Mouse (Mus musculus) CH12.LX (cell line): Measurements from ENCODE around the gene Ror2. TPM values are rescaled to one million over a fixed set of nuclear protein-coding genes. Genes with fewer than 3 reads are reported as not detected.
A peak's percentile ranks its signal among the peaks of the same experiment; 100 is the strongest.

Experiments used
- DNase-seq: peaks from one replicate; pipeline ENCODE4 v3.0.0-alpha.2; 2013; ENCODE audit errors: extremely low read depth
- H3K27ac ChIP-seq: 2 replicates; pipeline ENCODE4 v1.5.1; 2012; ENCODE audit warnings: low read depth, mild to moderate bottlenecking, control low read depth, moderate library complexity; ENCODE audit not compliant: insufficient read depth
- H3K27me3 ChIP-seq: replicated peaks from 2 replicates; pipeline ENCODE3; 2012; ENCODE audit warnings: inconsistent platforms
- H3K36me3 ChIP-seq, 2 experiments: replicated peaks in 1 of 2; 2 replicates each; pipeline versions ENCODE3 to v1.6.1; 2012; ENCODE audit warnings: inconsistent platforms in 1 of 2, low read length in 1 of 2, mild to moderate bottlenecking in 1 of 2, mixed read lengths in 1 of 2, moderate library complexity in 1 of 2; ENCODE audit not compliant: control insufficient read depth in 1 of 2, insufficient read depth in 1 of 2
- H3K4me1 ChIP-seq, 2 experiments: 2 replicates each; pipeline ENCODE4 v1.6.1; 2012; ENCODE audit warnings: inconsistent platforms in 1 of 2, moderate library complexity in 1 of 2; ENCODE audit not compliant: insufficient read depth in 2 of 2, control insufficient read depth in 1 of 2
- H3K4me2 ChIP-seq: 2 replicates; pipeline ENCODE4 v1.6.1; 2012; ENCODE audit warnings: low read depth, mild to moderate bottlenecking, control low read depth; ENCODE audit not compliant: poor library complexity, insufficient read depth, severe bottlenecking
- H3K4me3 ChIP-seq, 3 experiments: fragments of 150-350 bp in 1 of 3; sonication (generic) in 1 of 3; replicated peaks in 1 of 3; 2 replicates each; pipeline versions ENCODE3 to v1.5.1; 2011 to 2012; ENCODE audit warnings: low read depth in 2 of 3, low read length in 2 of 3, mild to moderate bottlenecking in 2 of 3, moderate library complexity in 2 of 3, control low read depth in 1 of 3, improper control_type of control experiment in 1 of 3, inconsistent platforms in 1 of 3, mixed read lengths in 1 of 3; ENCODE audit not compliant: poor library complexity in 1 of 3
- H3K79me2 ChIP-seq: replicated peaks from 2 replicates; pipeline ENCODE4 v1.6.1; 2012; ENCODE audit warnings: mild to moderate bottlenecking, moderate library complexity; ENCODE audit not compliant: control insufficient read depth, poor library complexity, insufficient read depth, severe bottlenecking; ENCODE audit errors: extremely low read depth
- H3K9ac ChIP-seq: 2 replicates; pipeline ENCODE4 v1.6.1; 2012; ENCODE audit warnings: low read depth, mild to moderate bottlenecking, control low read depth, moderate library complexity; ENCODE audit not compliant: insufficient read depth
- H3K9me3 ChIP-seq: replicated peaks from 2 replicates; pipeline ENCODE3; 2012; ENCODE audit warnings: low read length, inconsistent platforms, mixed read lengths
- BHLHE40 ChIP-seq: IDR thresholded peaks from 2 replicates; pipeline ENCODE4 v1.6.1; 2011; ENCODE audit warnings: mild to moderate bottlenecking, low read depth, low read length, improper control_type of control experiment
- CTCF ChIP-seq, 2 experiments: IDR thresholded peaks in 1 of 2; conservative IDR thresholded peaks in 1 of 2; 2 replicates each; pipeline ENCODE4 v1.5.1; 2011 to 2012; ENCODE audit warnings: low read depth in 2 of 2, low read length in 2 of 2, improper control_type of control experiment in 1 of 2, inconsistent platforms in 1 of 2, mild to moderate bottlenecking in 1 of 2, moderate library complexity in 1 of 2
- E2F4 ChIP-seq: IDR thresholded peaks from 2 replicates; pipeline ENCODE4 v1.6.1; 2011; ENCODE audit warnings: low read depth, low read length, improper control_type of control experiment; ENCODE audit not compliant: insufficient replicate concordance
- EP300 ChIP-seq: IDR thresholded peaks from 2 replicates; pipeline ENCODE4 v1.6.1; 2011; ENCODE audit warnings: low read length, improper control_type of control experiment
- ETS1 ChIP-seq: conservative IDR thresholded peaks from 2 replicates; pipeline ENCODE4 v1.6.1; 2012; ENCODE audit warnings: low read depth, mild to moderate bottlenecking, inconsistent platforms, low read length, improper control_type of control experiment, moderate library complexity
- GABPA ChIP-seq: IDR thresholded peaks from 2 replicates; pipeline ENCODE4 v1.6.1; 2012; ENCODE audit warnings: low read depth, low read length, improper control_type of control experiment, inconsistent platforms; ENCODE audit not compliant: insufficient replicate concordance
- HCFC1 ChIP-seq: IDR thresholded peaks from 2 replicates; pipeline ENCODE4 v1.6.1; 2012; ENCODE audit warnings: low read depth, mild to moderate bottlenecking, inconsistent platforms, low read length, improper control_type of control experiment
- IRF4 ChIP-seq: IDR thresholded peaks from 2 replicates; pipeline ENCODE4 v1.6.1; 2014; ENCODE audit warnings: low read depth, mild to moderate bottlenecking, inconsistent platforms, low read length, improper control_type of control experiment
- JUN ChIP-seq: IDR thresholded peaks from 2 replicates; pipeline ENCODE4 v1.6.1; 2011; ENCODE audit warnings: low read depth, mild to moderate bottlenecking, low read length, improper control_type of control experiment, moderate library complexity; ENCODE audit not compliant: insufficient read depth
- KAT2A ChIP-seq: IDR thresholded peaks from 2 replicates; pipeline ENCODE4 v1.6.1; 2012; ENCODE audit warnings: low read length, improper control_type of control experiment, inconsistent platforms; ENCODE audit not compliant: insufficient replicate concordance
- MAFK ChIP-seq: IDR thresholded peaks from 2 replicates; pipeline ENCODE4 v1.6.1; 2011; ENCODE audit warnings: low read length, improper control_type of control experiment; ENCODE audit not compliant: insufficient replicate concordance
- MXI1 ChIP-seq: IDR thresholded peaks from 2 replicates; pipeline ENCODE4 v1.6.1; 2011; ENCODE audit warnings: mild to moderate bottlenecking, low read depth, low read length, improper control_type of control experiment
- MYC ChIP-seq: IDR thresholded peaks from 2 replicates; pipeline ENCODE4 v1.6.1; 2011; ENCODE audit warnings: low read depth, mild to moderate bottlenecking, improper control_type of control experiment, low read length
- POLR2A ChIP-seq: IDR thresholded peaks from 2 replicates; pipeline ENCODE4 v1.6.1; 2011; ENCODE audit warnings: low read depth, mild to moderate bottlenecking, improper control_type of control experiment, low read length
- SIN3A ChIP-seq: IDR thresholded peaks from 2 replicates; pipeline ENCODE4 v1.6.1; 2012; ENCODE audit warnings: low read length, improper control_type of control experiment, inconsistent platforms
- SMC3 ChIP-seq: IDR thresholded peaks from 2 replicates; pipeline ENCODE4 v1.6.1; 2011; ENCODE audit warnings: low read depth, low read length, improper control_type of control experiment
- TCF12 ChIP-seq: IDR thresholded peaks from 2 replicates; pipeline ENCODE4 v1.6.1; 2014; ENCODE audit warnings: low read depth, mild to moderate bottlenecking, inconsistent platforms, low read length, improper control_type of control experiment
- ZC3H11A ChIP-seq: IDR thresholded peaks from 2 replicates; pipeline ENCODE4 v1.6.1; 2012; ENCODE audit warnings: low read depth, mild to moderate bottlenecking, inconsistent platforms, low read length, improper control_type of control experiment
- ZKSCAN1 ChIP-seq: IDR thresholded peaks from 2 replicates; pipeline ENCODE4 v1.6.1; 2012; ENCODE audit warnings: low read depth, inconsistent platforms, low read length, improper control_type of control experiment, borderline replicate concordance
- ZNF384 ChIP-seq: IDR thresholded peaks from 2 replicates; pipeline ENCODE4 v1.6.1; 2012; ENCODE audit warnings: low read depth, low read length, improper control_type of control experiment, inconsistent platforms
- dilution Hi-C: fragments of 300-500 bp; cut with MboI; formaldehyde crosslinking; loops from 2 replicates; pipeline ENCODE4 v1.14.3; 2020; ENCODE audit warnings: low sequenced_read_pairs; ENCODE audit not compliant: extremely low pct_unique_long_range_greater_than_20kb, extremely low pct_ligation_motif_present
- in situ Hi-C: fragments of 300-500 bp; cut with MboI; formaldehyde crosslinking; loops from 3 replicates; pipeline ENCODE4 v1.14.3; 2019; ENCODE audit warnings: low sequenced_read_pairs, low pct_ligation_motif_present, low pct_unique_long_range_greater_than_20kb, mixed read lengths
- polyA plus RNA-seq: library from polyadenylated mRNA; unstranded; fragments of >175 nt; gene quantifications from 2 replicates; pipeline ENCODE4 v1.2.1, GENCODE M21; 2012; ENCODE audit warnings: low read depth; ENCODE audit not compliant: insufficient read length
- total RNA-seq, 2 experiments: library from RNA; depleted of rRNA; stranded (reverse); fragments of 300-350 nt in 1 of 2; fragments of >200 nt in 1 of 2; gene quantifications; 2 replicates each; pipeline ENCODE4 v1.2.3; 2012 to 2014

The Ror2 gene
- 0.13 and 0.17 TPM in 2 replicates for total RNA-seq (2012; rRNA removed)
- total RNA-seq (2014; rRNA removed): 0.16 and 0.24 TPM in 2 replicates
- polyA plus RNA-seq: 0.22 and 0.63 TPM in 2 replicates

GRCm38 (mm10) chr13:53285756-53286361 lies at the start of gene Ror2:
Ror2 (minus strand) TSS chr13:53286124.
- Histone ChIP-seq H3K9me3 (peaks cover 21% of the 10 kb centered on the region), H3K9ac (no peak within 1 kb of the TSS)
- DNase-seq: no peak

GRCm38 (mm10) chr13:53333769-53334168 lies 47.8 kb upstream of the Ror2 start:
- no peaks in the 10 kb centered on the region for H3K4me1 ChIP-seq
- no peaks in the 10 kb centered on the region for H3K27me3 ChIP-seq
- in situ Hi-C loops (no loop called here), dilution Hi-C loops (no loop called here)
- DNase-seq: no peak
- H3K79me2 ChIP-seq: no peaks in the 10 kb centered on the region
- H3K9ac ChIP-seq: no peak overlapping the region
- H3K9me3 ChIP-seq: no peaks in the 10 kb centered on the region
- no peak overlapping the region for H3K4me3 ChIP-seq
- no peak overlapping the region for H3K4me2 ChIP-seq
- H3K36me3 ChIP-seq: peaks cover 56 to 70% of the 10 kb centered on the region in 2 experiments
- TF ChIP-seq ETS1 (no peak), ZC3H11A (no peak), E2F4 (no peak)
- TF ChIP-seq, all 38 proteins: peak for 0
- no peak overlapping the region for H3K27ac ChIP-seq

More at GRCm38 (mm10) chr13:53285756-53286361, at the start of gene Ror2:
- TF ChIP-seq EP300 (no peak), TCF12 (no peak), SMC3 (peak; percentile 44), CTCF (conservative IDR thresholded peaks at IDR 0.05 in 1 of 2, IDR thresholded peaks at IDR 0.05 in 1 of 2; ENCODE audit: low read depth in 2 of 2, low read length in 2 of 2) (peak in 1 of 2 experiments; percentile 47; a peak in 2 of 4 replicates)
- dilution Hi-C loops (no loop called here), in situ Hi-C loops (no loop called here)
- Histone ChIP-seq H3K79me2 (no peaks in the 10 kb centered on the region), H3K36me3 (no peaks in the 10 kb centered on the region), H3K4me1 (peaks cover 0 to 4% of the 10 kb centered on the region in 2 experiments; a peak in 1 of 4 replicates), H3K27me3 (peaks cover 20% of the 10 kb centered on the region), H3K4me3 (peak within 1 kb of the TSS in 2 of 3 experiments; percentile 3 to 27), H3K27ac (no peak within 1 kb of the TSS), H3K4me2 (peak within 1 kb of the TSS; percentile 39)

- Histone ChIP-seq H3K4me3 (no peak overlapping the region), H3K4me2 (no peak overlapping the region), H3K27me3 (no peaks in the 10 kb centered on the region), H3K9ac (no peak overlapping the region), H3K27ac (no peak overlapping the region), H3K36me3 (peaks cover 26 to 37% of the 10 kb centered on the region in 2 experiments)
- in situ Hi-C loops: no loop called here
- TF ChIP-seq MXI1 (no peak), HCFC1 (no peak), KAT2A (no peak), ZNF384 (no peak), BHLHE40 (no peak), IRF4 (no peak), ETS1 (no peak), POLR2A (no peak), MYC (no peak), ZKSCAN1 (no peak), EP300 (no peak), MAFK (no peak), JUN (no peak), SIN3A (no peak), GABPA (no peak)
- TF ChIP-seq, all 38 proteins: peak for 0
- dilution Hi-C loops: no loop called here
- Histone ChIP-seq H3K4me1 (no peaks in the 10 kb centered on the region), H3K9me3 (no peaks in the 10 kb centered on the region), H3K79me2 (no peaks in the 10 kb centered on the region)
- no peak for DNase-seq
Observed at GRCm38 (mm10) chr13:53330246-53330645, 44.3 kb upstream of the Ror2 start.
